Mouse (Mus musculus) right cerebral cortex, postnatal 4 days (tissue): ENCODE measurements at regions not wholly inside any gene's neighbourhood (a gene's known extent, or its start where the extent isn't known, plus 50 kb on each side); places are given as distances from the start of the nearest gene placed in this dataset.
"Not testable (repeated sequence)": the region's sequence is repeated elsewhere in the genome, so short reads cannot be mapped to it uniquely, and the experiment has no call there.

Source experiments
- DNase-seq: peaks from one replicate; pipeline ENCODE4 v3.0.0-alpha.2; 2022

GRCm38 (mm10) chr2:17946047-17946446 lies 50.7 kb downstream of the H2al2a start:
- DNase-seq, result no peak

GRCm38 (mm10) chr2:17945369-17945915 lies 51.3 kb downstream of the H2al2a start:
- no peak for DNase-seq

GRCm38 (mm10) chr2:17943506-17943905 lies 53.3 kb downstream of the H2al2a start:
- DNase-seq, result no peak

- DNase-seq, result no peak
Observed at GRCm38 (mm10) chr2:17942528-17943387, 54.0 kb downstream of the H2al2a start.

GRCm38 (mm10) chr2:17941921-17942320 lies 54.8 kb downstream of the H2al2a start:
- no peak for DNase-seq

- DNase-seq, result not testable (repeated sequence)
Observed at GRCm38 (mm10) chr2:17939857-17940848, 56.6 kb downstream of the H2al2a start.

GRCm38 (mm10) chr2:17939183-17939856 lies 57.4 kb downstream of the H2al2a start:
- no peak for DNase-seq

- DNase-seq, result no peak
Observed at GRCm38 (mm10) chr2:17936527-17937139, 60.1 kb downstream of the H2al2a start.

GRCm38 (mm10) chr2:17935916-17936315 lies 60.8 kb downstream of the H2al2a start:
- no peak for DNase-seq

GRCm38 (mm10) chr2:17935466-17935865 lies 61.3 kb downstream of the H2al2a start:
- no peak for DNase-seq

GRCm38 (mm10) chr2:17934610-17935009 lies 62.1 kb downstream of the H2al2a start:
- no peak for DNase-seq

- DNase-seq, result no peak
Observed at GRCm38 (mm10) chr2:17932932-17933790, 63.6 kb downstream of the H2al2a start.

- DNase-seq, result peak; percentile 17
Observed at GRCm38 (mm10) chr2:17932426-17932931, 64.3 kb downstream of the H2al2a start.

GRCm38 (mm10) chr2:17931881-17932280 lies 64.9 kb downstream of the H2al2a start:
- no peak for DNase-seq

GRCm38 (mm10) chr2:17918861-17919648 lies 77.7 kb downstream of the H2al2a start:
- no peak for DNase-seq

GRCm38 (mm10) chr2:17917238-17917946 lies 79.4 kb downstream of the H2al2a start:
- DNase-seq, result no peak

- DNase-seq, result no peak
Observed at GRCm38 (mm10) chr2:17902616-17903015, 94.1 kb downstream of the H2al2a start.

GRCm38 (mm10) chr2:17900202-17900601 lies 96.6 kb downstream of the H2al2a start:
- DNase-seq, result no peak

- DNase-seq, result no peak
Observed at GRCm38 (mm10) chr2:17898780-17899179, 98.0 kb downstream of the H2al2a start.
